Mouse (Mus musculus): ENCODE data around the gene Gnb5.

Gene Gnb5

DNA sequence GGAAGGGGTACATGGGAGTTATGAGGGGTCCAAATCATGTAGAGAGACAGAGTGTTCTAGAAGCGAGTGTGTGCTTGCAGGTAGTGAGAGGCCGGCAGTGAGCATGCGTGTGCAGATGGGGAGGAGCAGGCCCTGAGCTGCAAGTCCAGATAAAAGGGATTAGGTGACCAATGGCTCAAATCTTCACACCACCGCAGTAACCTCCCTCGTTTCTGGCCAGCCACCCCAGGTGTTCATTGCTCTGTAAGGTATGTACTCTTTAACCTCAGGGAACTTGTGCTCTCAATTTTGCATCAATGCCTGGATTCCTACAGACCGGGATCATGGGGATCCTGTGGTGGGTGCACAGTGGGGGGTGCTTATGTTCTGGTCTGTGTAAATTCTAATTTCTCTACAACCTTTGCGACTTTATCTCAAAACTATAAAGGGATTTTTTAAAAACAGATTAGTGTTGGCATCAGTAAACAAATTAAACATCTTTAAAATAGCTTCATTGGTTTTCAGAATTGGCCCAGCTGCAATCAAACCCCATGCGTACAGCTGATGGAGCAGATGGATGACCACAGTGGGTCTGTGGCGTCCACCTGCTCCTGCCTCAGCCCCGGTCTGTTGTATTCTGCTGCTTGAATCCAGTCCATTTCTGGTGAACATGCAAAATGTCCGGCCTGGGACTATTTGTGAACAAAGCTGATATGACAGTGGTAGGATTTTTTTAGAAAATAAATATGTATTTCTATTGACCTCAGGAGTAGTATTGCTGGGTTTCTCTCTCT, at the start of gene Gnb5:
Gene Gnb5, plus strand, starts transcription at position 163 of the 773 bp plus-strand sequence.
- peak; percentile 81 for ATAC-seq (ENCODE audit: insufficient number of reproducible peaks, low FRiP score, low TSS enrichment)

DNA sequence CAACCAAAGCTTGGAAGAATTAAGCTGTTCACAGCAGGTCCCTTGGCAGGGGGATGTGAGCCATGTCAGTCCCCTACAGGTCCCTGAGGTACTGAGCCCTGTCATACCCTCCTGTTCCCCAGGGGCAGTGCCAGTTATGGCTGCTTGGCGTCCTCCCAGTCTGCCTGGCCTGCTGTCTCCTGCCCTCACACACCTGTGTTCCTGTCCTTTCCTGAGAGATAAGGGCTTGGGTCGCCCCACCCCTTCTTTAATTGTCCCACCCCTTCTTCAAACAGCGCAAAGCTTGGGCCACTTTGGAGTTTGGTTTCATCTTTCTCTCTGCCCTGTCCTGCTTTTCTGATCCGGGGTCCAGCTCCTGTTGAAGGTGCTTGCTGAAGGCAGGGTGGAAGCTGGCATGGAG, 47.3 kb upstream of the Gnb5 start:
- ATAC-seq (ENCODE audit: insufficient number of reproducible peaks, low FRiP score, low TSS enrichment) = no peak

DNA sequence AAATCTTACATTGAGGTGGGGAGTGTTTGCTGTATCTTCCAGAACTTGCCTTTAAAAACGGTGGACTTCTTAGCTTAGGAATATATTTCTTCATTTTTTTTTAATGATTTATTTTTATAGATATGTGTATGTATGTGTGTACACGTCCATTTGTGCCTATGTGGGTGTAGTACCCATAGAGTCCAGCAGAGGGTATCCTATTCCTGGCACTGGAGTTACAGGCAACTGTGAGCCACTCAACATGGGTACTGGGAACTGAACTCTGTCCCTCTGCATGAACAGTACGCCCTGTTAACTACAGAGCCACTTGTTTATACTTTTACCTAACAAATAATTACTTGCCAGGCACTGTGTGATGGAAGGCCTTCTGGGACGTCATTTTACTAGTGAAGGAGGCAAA, 46.4 kb upstream of the Gnb5 start:
- no peak for ATAC-seq (ENCODE audit: insufficient number of reproducible peaks, low FRiP score, low TSS enrichment)

DNA sequence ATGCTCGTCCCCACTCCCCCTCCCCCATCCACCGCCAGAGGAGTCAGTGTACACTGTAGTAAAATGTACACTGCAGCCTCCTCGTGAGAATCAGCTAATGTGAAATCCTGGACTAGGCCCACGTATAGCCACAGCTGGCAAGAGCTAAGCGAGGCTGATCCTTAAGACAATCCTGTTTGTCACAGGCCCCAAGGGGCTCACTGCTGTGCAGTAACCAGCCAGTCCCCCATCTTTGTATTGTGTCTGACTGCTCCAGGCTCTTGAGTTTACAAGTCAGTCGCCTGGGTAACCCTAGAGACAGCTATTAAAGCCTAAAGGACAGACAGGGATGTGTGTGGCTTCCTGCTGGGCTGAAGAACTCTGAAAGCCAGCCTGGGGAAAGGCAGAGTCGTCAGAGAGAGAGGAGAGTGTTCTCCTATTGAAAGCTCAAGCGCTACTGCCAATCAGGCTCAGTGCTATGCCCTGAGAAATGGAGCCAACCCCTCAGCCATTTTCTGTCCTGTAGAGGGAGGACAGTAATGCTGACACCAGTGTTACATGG, 44.7 kb upstream of the Gnb5 start:
- no peak for ATAC-seq (ENCODE audit: insufficient number of reproducible peaks, low FRiP score, low TSS enrichment)

DNA sequence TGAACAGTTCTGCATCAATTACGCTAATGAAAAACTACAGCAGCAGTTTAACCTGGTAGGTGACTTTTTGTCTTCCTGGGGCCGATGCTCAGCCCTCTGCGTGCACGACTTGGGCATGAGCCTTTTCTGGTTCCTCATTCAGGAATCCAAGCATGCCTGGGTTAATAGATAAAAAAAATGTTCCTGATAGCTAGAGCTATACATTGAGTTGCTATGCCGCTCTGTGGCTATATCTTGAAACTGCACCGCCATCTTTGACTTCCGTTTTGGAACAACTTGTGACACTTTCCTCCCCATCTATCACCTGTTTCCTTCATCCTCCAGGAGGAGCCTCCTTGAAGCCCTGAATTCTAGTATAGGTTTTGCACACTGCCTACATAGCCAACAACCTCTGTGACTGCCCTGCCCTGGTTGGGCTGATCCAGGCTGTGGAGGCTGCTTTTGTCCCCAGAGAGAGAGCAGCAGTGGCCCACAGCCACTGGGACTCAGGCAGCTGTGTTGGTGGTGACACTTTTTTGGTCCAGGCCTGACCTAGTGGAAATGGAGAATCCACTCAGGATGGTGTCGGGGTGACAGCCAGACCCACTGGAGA, 43.8 kb upstream of the Gnb5 start:
- no peak for ATAC-seq (ENCODE audit: insufficient number of reproducible peaks, low FRiP score, low TSS enrichment)

DNA sequence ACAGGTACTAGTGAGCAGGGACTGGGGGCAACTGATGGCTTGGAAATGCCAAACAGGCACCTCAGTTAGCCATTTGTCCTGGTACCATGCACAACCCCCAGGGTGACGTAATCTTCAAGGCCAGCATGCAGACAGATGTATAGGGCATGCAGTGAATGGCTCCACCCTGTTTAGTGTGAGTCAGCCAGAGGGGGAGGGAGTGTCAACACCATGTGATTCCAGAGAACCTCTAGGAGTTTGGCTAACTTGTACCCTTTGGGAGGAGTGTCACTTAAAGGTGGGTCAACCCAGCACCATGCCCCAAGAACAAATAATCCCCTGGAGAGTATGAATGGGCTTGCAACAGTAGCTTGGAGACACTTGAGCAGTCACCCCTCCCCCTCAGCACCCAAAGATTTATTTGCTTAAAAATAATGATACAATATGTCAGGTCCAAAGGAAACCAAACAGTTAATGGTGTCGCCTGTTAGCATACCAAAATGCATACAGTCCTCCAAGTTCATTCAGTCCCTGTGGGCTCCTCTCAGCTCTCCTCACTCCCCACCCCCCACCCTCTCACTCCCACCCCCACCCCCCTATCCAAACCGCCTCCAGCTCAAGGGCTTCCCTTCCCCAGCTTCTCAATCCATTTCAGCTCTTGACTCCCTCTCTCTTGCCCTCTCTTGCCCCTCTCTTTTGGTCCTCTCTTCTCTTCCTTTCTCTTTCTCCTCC, 41.9 kb upstream of the Gnb5 start:
- no peak for ATAC-seq (ENCODE audit: insufficient number of reproducible peaks, low FRiP score, low TSS enrichment)

DNA sequence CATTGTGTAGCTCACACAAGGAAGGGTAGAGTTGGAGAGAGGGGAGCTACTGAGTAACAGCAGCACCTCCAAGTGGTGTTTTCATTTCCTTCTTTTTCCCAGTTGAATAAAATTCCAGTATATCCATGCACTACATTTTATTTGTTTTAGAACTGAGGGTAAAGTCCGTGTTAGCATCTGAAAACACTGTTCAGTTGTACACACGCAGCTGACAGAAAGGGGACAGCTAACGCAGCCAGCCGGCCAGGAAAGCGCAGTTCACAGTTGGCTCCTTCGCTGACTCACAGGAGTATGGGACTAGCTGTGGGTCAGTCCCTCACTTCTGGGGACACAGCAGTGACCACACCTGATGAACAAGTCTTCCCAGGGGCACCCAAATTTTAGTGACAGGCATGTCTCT, 38.9 kb upstream of the Gnb5 start:
- no peak for ATAC-seq (ENCODE audit: insufficient number of reproducible peaks, low FRiP score, low TSS enrichment)

DNA sequence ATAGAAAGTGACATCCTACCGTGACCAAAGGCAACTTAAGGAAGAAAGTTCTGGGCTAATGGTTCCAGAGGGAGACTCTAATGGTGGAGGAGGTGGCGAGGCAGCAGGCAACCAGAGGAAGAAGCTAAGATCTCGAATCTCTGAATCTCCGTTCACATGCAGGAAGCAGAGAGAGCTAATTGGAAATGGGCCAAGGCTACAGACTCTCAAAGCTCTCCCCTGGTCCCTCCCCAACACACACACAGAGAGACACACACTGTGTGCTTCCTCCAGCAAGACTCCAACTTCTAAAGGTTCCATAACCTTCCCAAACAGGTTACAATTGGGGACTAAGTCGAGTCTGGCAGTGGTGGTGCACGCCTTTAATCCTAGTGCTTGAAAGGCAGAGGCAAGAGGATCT, 35.7 kb upstream of the Gnb5 start:
- ATAC-seq (ENCODE audit: insufficient number of reproducible peaks, low FRiP score, low TSS enrichment) = no peak

DNA sequence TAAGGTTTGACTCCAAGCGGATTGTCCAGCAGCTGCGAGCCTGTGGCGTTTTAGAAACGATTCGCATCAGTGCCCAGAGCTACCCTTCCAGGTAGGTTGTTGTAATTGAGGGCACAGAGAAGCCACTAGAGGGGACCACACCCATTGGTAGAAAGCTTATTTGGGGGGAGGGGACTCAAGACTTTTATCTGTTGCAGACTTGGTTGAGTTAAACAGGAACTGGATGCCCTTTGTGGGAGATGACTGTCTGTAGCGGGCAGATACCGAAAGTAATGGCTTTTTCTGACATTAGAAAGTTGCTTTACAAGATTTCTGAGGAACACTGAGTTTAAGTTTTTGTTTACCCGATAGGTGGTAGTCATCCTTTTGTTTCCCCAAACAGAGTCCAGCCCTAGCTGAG, 34.5 kb upstream of the Gnb5 start:
- no peak for ATAC-seq (ENCODE audit: insufficient number of reproducible peaks, low FRiP score, low TSS enrichment)

DNA sequence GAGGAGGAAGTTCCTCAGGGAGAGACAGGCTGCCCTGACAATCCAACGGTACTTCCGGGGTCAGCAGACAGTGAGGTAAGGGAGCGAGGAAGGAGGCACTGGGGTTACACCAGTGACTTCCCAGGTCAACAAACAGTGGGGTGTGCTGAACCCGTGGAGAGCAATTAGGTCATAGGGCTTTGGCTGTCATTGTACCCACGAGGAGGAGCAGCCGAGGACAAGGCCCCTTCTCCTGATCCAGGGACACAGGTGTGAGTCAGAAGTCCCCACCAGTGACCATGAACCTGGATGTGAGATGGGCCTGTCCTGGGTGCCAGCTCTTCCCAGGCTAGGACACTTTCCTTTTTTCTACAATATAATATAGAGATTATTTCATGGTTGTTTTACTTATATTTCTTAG, 32.4 kb upstream of the Gnb5 start:
- ATAC-seq (ENCODE audit: insufficient number of reproducible peaks, low FRiP score, low TSS enrichment) = no peak

DNA sequence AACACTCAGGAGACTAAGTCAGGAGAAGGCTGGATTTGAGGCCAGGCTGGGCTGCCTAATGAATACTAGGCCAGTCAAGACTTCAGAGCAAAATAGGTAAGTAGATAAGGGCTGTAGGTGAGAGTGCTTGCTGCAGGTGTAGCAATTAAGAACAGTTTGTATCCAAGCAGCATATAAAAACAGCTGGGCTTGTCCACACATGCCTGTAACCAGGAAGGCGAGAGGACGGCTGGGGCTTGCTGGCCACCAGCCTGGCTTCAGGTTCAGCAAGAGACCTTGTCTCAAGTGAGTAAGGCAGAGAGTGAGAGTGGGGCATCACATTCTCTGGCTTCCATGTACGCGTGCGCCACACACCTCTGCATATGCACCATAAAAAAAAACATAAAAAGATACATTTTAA, 31.6 kb upstream of the Gnb5 start:
- no peak for ATAC-seq (ENCODE audit: insufficient number of reproducible peaks, low FRiP score, low TSS enrichment)

DNA sequence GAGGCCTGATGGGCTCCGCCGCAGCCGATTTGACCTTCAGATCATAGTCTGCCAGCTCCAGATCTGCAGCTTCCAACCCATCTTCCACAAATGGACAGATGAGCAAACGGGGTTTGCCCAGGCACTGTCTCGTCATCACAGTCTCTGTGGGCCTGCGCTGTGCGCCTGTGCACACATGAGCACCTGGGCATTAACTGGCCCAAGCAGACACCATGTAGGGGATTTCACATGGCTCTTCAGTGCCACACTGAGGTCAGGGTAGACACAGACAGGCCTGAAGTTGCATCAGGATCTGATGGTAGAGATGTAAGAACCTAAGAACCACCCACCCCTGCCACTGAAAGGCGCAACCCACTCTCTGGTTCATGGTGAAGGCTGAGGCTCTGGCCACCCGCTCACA, 31.0 kb upstream of the Gnb5 start:
- ATAC-seq (ENCODE audit: insufficient number of reproducible peaks, low FRiP score, low TSS enrichment) = no peak

DNA sequence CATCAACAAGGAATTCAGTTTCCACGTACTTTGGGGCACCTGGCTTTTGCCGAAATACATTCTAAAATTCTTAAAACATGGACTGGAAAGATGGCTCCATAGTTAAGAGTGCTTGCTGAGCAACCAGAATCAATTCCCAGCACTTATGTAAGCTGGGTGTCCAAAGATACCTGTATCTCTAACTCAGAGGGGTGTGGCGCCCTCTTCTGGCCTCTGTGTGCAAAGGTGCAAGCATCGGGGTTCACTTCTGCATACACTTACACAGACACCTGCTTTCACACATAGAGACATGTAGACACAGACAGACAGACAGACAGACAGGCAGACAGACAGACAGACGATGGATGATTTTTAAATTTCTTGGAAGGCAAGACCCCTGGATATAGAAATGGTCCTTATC, 25.3 kb upstream of the Gnb5 start:
- no peak for ATAC-seq (ENCODE audit: insufficient number of reproducible peaks, low FRiP score, low TSS enrichment)

DNA sequence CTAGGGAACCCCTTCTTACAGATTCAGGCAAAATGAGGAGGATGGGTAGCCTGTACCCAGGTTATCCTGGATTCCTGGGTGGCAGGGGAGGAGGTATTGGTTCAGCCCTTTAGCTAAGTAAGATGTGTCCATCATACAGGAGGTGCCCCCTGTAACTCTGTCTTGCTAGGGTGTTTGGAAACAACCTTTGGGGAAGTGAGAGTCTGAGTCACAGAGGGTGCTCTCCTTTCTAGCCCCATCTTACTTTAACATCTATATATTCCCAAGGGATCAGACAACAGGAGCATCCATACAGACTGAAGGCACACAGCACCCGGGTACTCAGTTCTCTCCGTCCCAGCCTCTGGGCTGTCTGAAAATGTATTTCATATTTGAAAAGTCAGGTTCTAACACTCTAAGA, 23.9 kb upstream of the Gnb5 start:
- ATAC-seq (ENCODE audit: insufficient number of reproducible peaks, low FRiP score, low TSS enrichment) = no peak

DNA sequence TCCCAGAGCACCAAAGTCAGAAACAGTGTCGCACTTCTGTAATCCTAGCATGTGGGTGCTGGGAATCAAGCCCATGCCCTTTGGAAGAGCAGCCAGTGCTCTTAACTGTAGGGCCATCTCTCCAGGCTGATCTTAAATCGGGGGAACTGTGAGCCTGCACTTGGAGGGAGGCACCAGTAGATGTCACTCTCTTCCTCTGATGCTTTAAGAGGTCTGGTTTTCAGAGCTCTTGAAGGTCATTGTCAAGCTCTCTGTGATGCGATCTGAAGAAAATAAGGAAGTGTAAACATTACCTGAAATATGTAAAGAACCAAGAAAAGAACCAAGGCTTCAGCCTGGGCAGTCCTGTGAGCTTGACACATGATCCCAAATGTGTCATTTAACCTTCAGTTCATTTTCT, 23.3 kb upstream of the Gnb5 start:
- peak; percentile 64; the same call in 1 of the 2 replicates for ATAC-seq (ENCODE audit: insufficient number of reproducible peaks, low FRiP score, low TSS enrichment)

DNA sequence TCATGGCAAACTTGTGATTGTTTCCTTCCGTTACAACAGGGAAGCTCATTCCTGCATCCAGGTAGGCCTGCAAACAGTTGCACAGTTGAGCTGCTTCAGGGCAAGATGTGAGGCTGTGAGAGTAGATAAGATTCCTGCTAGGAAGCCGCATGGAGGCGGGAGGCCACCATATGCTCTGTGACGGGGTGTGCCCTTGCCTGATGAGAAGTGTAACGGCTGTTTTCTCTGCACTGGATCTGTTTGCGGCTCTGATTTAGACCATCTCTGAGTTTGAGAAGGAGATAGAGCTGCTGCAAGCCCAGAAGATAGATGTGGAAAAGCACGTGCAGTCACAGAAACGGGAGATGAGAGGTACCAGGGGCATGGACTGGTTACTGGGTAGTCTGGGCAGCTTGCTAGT, 22.5 kb upstream of the Gnb5 start:
- peak; percentile 67; the same call in 1 of the 2 replicates for ATAC-seq (ENCODE audit: insufficient number of reproducible peaks, low FRiP score, low TSS enrichment)

DNA sequence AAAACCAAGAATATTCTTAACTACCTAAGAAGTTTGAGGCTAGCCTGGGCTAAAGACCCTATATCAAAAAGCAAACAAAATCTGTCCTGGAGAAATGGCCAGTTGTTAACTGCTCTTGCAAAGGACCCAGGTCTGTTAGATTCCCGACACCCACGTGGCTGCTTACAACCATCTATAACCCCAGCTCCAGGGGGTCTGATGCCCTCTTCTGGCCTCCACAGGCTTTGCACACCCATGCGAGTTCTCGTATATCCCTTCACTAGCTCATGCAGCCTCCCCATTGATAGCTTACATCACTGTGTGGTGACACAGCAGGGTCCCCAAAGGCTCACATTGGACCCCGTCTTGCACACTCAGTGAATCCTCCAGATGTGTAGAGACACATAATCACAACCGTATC, 20.7 kb upstream of the Gnb5 start:
- no peak for ATAC-seq (ENCODE audit: insufficient number of reproducible peaks, low FRiP score, low TSS enrichment)

DNA sequence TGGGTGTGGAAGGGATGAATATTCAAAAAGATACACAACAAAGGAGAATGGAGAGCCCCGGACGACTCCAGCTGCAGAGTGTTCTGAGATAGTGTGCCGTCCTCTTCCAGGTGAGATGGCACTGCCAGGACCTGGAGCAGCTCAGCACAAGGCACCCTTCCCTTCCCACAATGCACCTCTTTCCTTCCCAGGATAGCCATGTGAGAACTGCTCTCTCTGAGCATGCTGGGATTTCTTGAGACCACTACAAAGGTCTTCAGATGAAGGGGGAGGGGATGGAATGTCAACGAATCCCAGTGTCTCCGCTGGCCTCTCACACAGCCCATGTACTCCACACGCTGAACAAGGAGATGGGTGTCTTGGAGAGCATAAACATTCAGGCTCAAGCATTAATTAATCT, 18.5 kb upstream of the Gnb5 start:
- no peak for ATAC-seq (ENCODE audit: insufficient number of reproducible peaks, low FRiP score, low TSS enrichment)

DNA sequence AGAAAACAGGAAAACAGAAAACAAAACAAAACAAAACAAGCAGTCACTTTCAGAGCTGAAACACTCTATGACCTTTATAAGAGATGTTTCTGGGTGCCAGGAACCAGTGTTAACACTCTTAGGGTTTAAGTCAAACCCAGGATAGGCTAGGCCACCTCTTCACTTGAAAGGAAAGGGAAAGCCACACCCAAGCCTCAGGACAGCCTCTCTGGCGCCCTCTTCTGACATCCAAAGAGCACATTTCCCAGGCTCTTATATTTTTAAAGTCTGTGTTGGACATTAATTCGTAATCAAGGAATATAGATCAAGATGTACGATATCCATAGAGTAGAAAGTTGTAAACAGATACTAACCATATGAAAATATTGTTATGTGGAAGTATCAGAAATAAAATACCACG, 16.5 kb upstream of the Gnb5 start:
- ATAC-seq (ENCODE audit: insufficient number of reproducible peaks, low FRiP score, low TSS enrichment) = no peak

DNA sequence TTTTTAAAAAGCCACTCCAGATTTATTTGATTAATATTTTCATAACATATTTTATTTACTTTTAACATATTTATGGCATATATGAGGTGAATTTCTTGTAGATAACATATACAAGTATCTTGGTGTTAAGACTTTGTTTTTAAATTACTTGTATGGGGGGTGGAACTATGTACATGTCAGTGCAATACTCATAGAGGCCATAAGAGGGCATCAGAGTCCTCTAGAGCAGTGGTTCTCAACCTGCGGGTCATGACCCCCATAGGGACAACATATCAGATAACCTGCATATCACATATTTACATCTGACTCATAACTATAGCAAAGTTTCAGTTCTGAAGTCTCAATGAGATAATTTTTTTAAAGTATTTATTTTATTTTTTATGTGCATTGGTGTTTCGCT, 6.7 kb upstream of the Gnb5 start:
- ATAC-seq (ENCODE audit: insufficient number of reproducible peaks, low FRiP score, low TSS enrichment) = no peak

DNA sequence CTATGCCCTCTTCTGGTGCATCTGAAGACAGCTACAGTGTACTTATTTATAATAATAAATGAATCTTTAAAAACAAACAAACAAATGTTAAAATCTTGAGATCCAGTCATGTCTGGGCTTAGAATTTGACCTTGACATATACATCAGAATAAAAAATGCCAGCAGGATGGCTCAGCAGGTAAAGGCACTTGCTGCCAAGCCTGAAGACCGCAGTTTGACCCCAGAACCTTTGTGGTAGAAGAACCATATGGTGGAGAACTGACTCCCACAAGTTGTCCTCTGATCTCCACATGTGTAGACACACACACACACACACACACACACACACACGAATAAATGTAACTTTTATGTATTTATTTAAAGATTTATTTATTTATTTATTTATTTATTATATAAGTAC, 3.1 kb upstream of the Gnb5 start:
- no peak for ATAC-seq (ENCODE audit: insufficient number of reproducible peaks, low FRiP score, low TSS enrichment)
